Mouse (Mus musculus): Measurements from ENCODE around the gene Myo1h. TPM values are rescaled to one million over a fixed set of nuclear protein-coding genes. Genes with fewer than 3 reads are reported as not detected.

Gene Myo1h
- 4.4 and 4.6 TPM in 2 replicates for polyA plus RNA-seq (2014; fragmentation: Nextera tagmentation; extraction: Ambion mirVana)

GRCm38 (mm10) chr5:114288874-114289273 lies at the start of gene Myo1h:
TSS of gene Myo1h (plus strand) at chr5:114289166.
- ATAC-seq (replicated peaks; ENCODE audit: low FRiP score, low TSS enrichment, low read depth) (no peak), DNase-seq (ENCODE audit: low spot score) (no peak)
- Histone ChIP-seq H3K9me3 (ENCODE audit: control insufficient read depth, low read length) (no peaks in the 10 kb centered on the region), H3K9ac (ENCODE audit: low read length) (no peak within 1 kb of the TSS), H3K4me3 (ENCODE audit: low read depth, low read length) (no peak within 1 kb of the TSS), H3K4me1 (replicated peaks; ENCODE audit: control insufficient read depth, insufficient read depth, low read length) (no peaks in the 10 kb centered on the region), H3K27me3 (replicated peaks; ENCODE audit: control insufficient read depth, insufficient read depth, low read length) (peaks cover 10% of the 10 kb centered on the region; the same call in 1 of the 2 replicates), H3K4me2 (ENCODE audit: low read length) (no peak within 1 kb of the TSS), H3K27ac (ENCODE audit: low read depth) (no peak within 1 kb of the TSS), H3K36me3 (ENCODE audit: control insufficient read depth, insufficient read depth, low read length) (no peaks in the 10 kb centered on the region)
- 35% methylated on average over 13 of the region's 13 CpGs for WGBS

DNA sequence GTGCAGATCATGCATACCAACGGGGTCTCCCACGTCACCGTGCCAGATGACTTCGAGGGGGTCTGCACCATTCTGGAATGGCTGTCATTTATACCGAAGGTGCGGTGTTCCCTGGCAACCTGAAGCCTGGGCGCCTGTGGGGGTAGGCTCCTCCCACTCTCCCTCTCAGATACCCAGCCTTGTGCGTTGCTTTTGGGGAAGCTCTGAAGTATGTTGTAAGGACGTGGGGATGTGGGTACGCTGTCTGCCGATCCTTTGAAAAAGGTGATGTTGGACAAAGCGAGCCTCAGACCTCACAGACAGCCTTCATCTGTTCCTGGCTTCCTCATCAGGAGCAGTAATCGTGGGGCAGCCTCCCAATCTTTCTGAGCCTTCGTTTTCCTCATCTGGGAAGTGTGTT lies 49.2 kb upstream of the Myo1h start:
- 55% methylated on average over 14 of the region's 14 CpGs for WGBS
- no peak overlapping the region for H3K4me2 ChIP-seq (ENCODE audit: low read length)

DNA sequence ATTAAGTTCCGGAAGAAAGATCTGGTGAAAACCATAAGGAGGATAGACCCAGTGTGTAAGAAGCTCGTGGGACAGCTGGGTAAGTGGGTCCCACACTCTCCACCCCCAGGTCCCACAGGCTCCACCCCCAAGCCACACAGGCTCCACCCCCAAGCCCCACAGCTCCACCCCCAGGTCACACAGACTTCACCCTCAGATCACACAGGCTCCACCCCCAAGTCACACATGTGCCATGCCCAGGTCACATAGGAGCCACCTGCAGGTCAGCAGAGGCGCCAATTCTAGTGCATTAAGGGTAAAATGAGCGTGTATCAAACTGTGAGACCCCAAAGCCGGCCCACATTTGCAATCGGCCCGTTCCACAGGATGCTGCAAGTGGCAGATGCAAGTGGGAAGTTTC lies 42.5 kb upstream of the Myo1h start:
- Histone ChIP-seq H3K4me1 (replicated peaks; ENCODE audit: control insufficient read depth, insufficient read depth, low read length) (no peaks in the 10 kb centered on the region), H3K9me3 (ENCODE audit: control insufficient read depth, low read length) (no peaks in the 10 kb centered on the region), H3K27ac (ENCODE audit: low read depth) (no peak overlapping the region), H3K4me3 (ENCODE audit: low read depth, low read length) (no peak overlapping the region), H3K4me2 (ENCODE audit: low read length) (no peak overlapping the region), H3K9ac (ENCODE audit: low read length) (no peak overlapping the region), H3K36me3 (ENCODE audit: control insufficient read depth, insufficient read depth, low read length) (no peaks in the 10 kb centered on the region), H3K27me3 (replicated peaks; ENCODE audit: control insufficient read depth, insufficient read depth, low read length) (no peaks in the 10 kb centered on the region)
- WGBS: 76% methylated on average over 7 of the region's 7 CpGs
- DNase-seq (ENCODE audit: low spot score) (no peak), ATAC-seq (replicated peaks; ENCODE audit: low FRiP score, low TSS enrichment, low read depth) (no peak)

More for the DNA sequence above, 49.2 kb upstream of the Myo1h start:
- H3K9me3 ChIP-seq (ENCODE audit: control insufficient read depth, low read length): no peaks in the 10 kb centered on the region
- no peaks in the 10 kb centered on the region for H3K27me3 ChIP-seq (replicated peaks; ENCODE audit: control insufficient read depth, insufficient read depth, low read length)
- H3K27ac ChIP-seq (ENCODE audit: low read depth): no peak overlapping the region
- ATAC-seq (replicated peaks; ENCODE audit: low FRiP score, low TSS enrichment, low read depth) (no peak), DNase-seq (ENCODE audit: low spot score) (no peak)
- no peaks in the 10 kb centered on the region for H3K4me1 ChIP-seq (replicated peaks; ENCODE audit: control insufficient read depth, insufficient read depth, low read length)
- H3K9ac ChIP-seq (ENCODE audit: low read length): no peak overlapping the region
- H3K36me3 ChIP-seq (ENCODE audit: control insufficient read depth, insufficient read depth, low read length): no peaks in the 10 kb centered on the region
- H3K4me3 ChIP-seq (ENCODE audit: low read depth, low read length): no peak overlapping the region

GRCm38 (mm10) chr5:114248174-114248589 lies 40.8 kb upstream of the Myo1h start:
- no peak overlapping the region for H3K27ac ChIP-seq (ENCODE audit: low read depth)

GRCm38 (mm10) chr5:114259495-114259894 lies 29.5 kb upstream of the Myo1h start:
- H3K4me3 ChIP-seq (ENCODE audit: low read depth, low read length): no peak overlapping the region
- H3K4me1 ChIP-seq (replicated peaks; ENCODE audit: control insufficient read depth, insufficient read depth, low read length): no peaks in the 10 kb centered on the region
- H3K27me3 ChIP-seq (replicated peaks; ENCODE audit: control insufficient read depth, insufficient read depth, low read length): no peaks in the 10 kb centered on the region
- no peak overlapping the region for H3K9ac ChIP-seq (ENCODE audit: low read length)
- H3K4me2 ChIP-seq (ENCODE audit: low read length): no peak overlapping the region
- 58% methylated on average over 10 of the region's 10 CpGs for WGBS
- no peak overlapping the region for H3K27ac ChIP-seq (ENCODE audit: low read depth)
- H3K36me3 ChIP-seq (ENCODE audit: control insufficient read depth, insufficient read depth, low read length): no peaks in the 10 kb centered on the region
- DNase-seq (ENCODE audit: low spot score) (no peak), ATAC-seq (replicated peaks; ENCODE audit: low FRiP score, low TSS enrichment, low read depth) (no peak)
- H3K9me3 ChIP-seq (ENCODE audit: control insufficient read depth, low read length): 0 out of 2 replicates have a peak, but pooled peaks cover 3% of the 10 kb centered on the region

More at GRCm38 (mm10) chr5:114248174-114248589, 40.8 kb upstream of the Myo1h start:
- peak; percentile 89 for DNase-seq (ENCODE audit: low spot score)
- H3K4me1 ChIP-seq (replicated peaks; ENCODE audit: control insufficient read depth, insufficient read depth, low read length): no peaks in the 10 kb centered on the region
- H3K9ac ChIP-seq (ENCODE audit: low read length): no peak overlapping the region
- H3K4me3 ChIP-seq (ENCODE audit: low read depth, low read length): no peak overlapping the region
- H3K4me2 ChIP-seq (ENCODE audit: low read length): peak overlapping the region; percentile 28; the same call in 1 of the 2 replicates
- 0 out of 2 replicates have a peak, but pooled peaks have one; percentile 67 for ATAC-seq (replicated peaks; ENCODE audit: low FRiP score, low TSS enrichment, low read depth)
- H3K9me3 ChIP-seq (ENCODE audit: control insufficient read depth, low read length): no peaks in the 10 kb centered on the region
- H3K27me3 ChIP-seq (replicated peaks; ENCODE audit: control insufficient read depth, insufficient read depth, low read length): no peaks in the 10 kb centered on the region
- H3K36me3 ChIP-seq (ENCODE audit: control insufficient read depth, insufficient read depth, low read length): no peaks in the 10 kb centered on the region
- WGBS: 13% methylated on average over 14 of the region's 14 CpGs

DNA sequence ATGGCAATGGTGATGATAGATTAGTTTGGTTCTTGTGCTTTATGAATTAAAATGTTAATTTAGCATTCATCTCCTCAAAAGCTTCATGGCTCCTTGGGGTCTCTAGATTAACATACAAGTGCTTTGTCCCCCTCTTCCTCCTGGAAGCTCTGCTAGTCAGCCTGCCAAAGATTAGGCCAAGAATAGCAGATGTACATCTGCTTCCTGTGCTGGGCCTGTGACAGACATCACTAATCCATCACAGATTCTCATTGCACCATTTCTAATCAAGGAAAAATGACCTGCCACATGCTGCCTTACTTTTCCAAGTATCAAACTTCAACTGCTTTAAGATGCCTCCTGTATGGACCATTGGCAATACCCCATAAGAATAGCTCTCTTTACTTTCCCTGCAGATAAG lies 27.5 kb upstream of the Myo1h start:
- Histone ChIP-seq H3K36me3 (ENCODE audit: control insufficient read depth, insufficient read depth, low read length) (no peaks in the 10 kb centered on the region), H3K4me3 (ENCODE audit: low read depth, low read length) (no peak overlapping the region), H3K4me2 (ENCODE audit: low read length) (no peak overlapping the region), H3K27me3 (replicated peaks; ENCODE audit: control insufficient read depth, insufficient read depth, low read length) (no peaks in the 10 kb centered on the region), H3K9me3 (ENCODE audit: control insufficient read depth, low read length) (0 out of 2 replicates have a peak, but pooled peaks cover 3% of the 10 kb centered on the region), H3K27ac (ENCODE audit: low read depth) (no peak overlapping the region), H3K9ac (ENCODE audit: low read length) (no peak overlapping the region), H3K4me1 (replicated peaks; ENCODE audit: control insufficient read depth, insufficient read depth, low read length) (no peaks in the 10 kb centered on the region)
- ATAC-seq (replicated peaks; ENCODE audit: low FRiP score, low TSS enrichment, low read depth): no peak
- no peak for DNase-seq (ENCODE audit: low spot score)

GRCm38 (mm10) chr5:114264030-114264459 lies 24.9 kb upstream of the Myo1h start:
- no peaks in the 10 kb centered on the region for H3K36me3 ChIP-seq (ENCODE audit: control insufficient read depth, insufficient read depth, low read length)
- H3K4me3 ChIP-seq (ENCODE audit: low read depth, low read length): no peak overlapping the region
- ATAC-seq (replicated peaks; ENCODE audit: low FRiP score, low TSS enrichment, low read depth): no peak
- no peaks in the 10 kb centered on the region for H3K27me3 ChIP-seq (replicated peaks; ENCODE audit: control insufficient read depth, insufficient read depth, low read length)
- WGBS: 68% methylated on average over 8 of the region's 8 CpGs
- H3K27ac ChIP-seq (ENCODE audit: low read depth): no peak overlapping the region
- DNase-seq (ENCODE audit: low spot score): no peak
- 0 out of 2 replicates have a peak, but pooled peaks cover 3% of the 10 kb centered on the region for H3K9me3 ChIP-seq (ENCODE audit: control insufficient read depth, low read length)
- no peak overlapping the region for H3K9ac ChIP-seq (ENCODE audit: low read length)
- 0 out of 2 replicates have a peak, but pooled peaks cover 3% of the 10 kb centered on the region for H3K4me1 ChIP-seq (replicated peaks; ENCODE audit: control insufficient read depth, insufficient read depth, low read length)
- H3K4me2 ChIP-seq (ENCODE audit: low read length): no peak overlapping the region

- H3K27me3 ChIP-seq (replicated peaks; ENCODE audit: control insufficient read depth, insufficient read depth, low read length): no peaks in the 10 kb centered on the region
- WGBS: 90% methylated on average over 8 of the region's 8 CpGs
- no peak overlapping the region for H3K27ac ChIP-seq (ENCODE audit: low read depth)
- 0 out of 2 replicates have a peak, but pooled peaks cover 3% of the 10 kb centered on the region for H3K4me1 ChIP-seq (replicated peaks; ENCODE audit: control insufficient read depth, insufficient read depth, low read length)
- H3K36me3 ChIP-seq (ENCODE audit: control insufficient read depth, insufficient read depth, low read length): no peaks in the 10 kb centered on the region
- no peak for DNase-seq (ENCODE audit: low spot score)
- 0 out of 2 replicates have a peak, but pooled peaks cover 3% of the 10 kb centered on the region for H3K9me3 ChIP-seq (ENCODE audit: control insufficient read depth, low read length)
- no peak overlapping the region for H3K9ac ChIP-seq (ENCODE audit: low read length)
- no peak overlapping the region for H3K4me3 ChIP-seq (ENCODE audit: low read depth, low read length)
- no peak overlapping the region for H3K4me2 ChIP-seq (ENCODE audit: low read length)
- no peak for ATAC-seq (replicated peaks; ENCODE audit: low FRiP score, low TSS enrichment, low read depth)
Measured at GRCm38 (mm10) chr5:114264791-114265190, 24.2 kb upstream of the Myo1h start.

- Histone ChIP-seq H3K27ac (ENCODE audit: low read depth) (no peak overlapping the region), H3K36me3 (ENCODE audit: control insufficient read depth, insufficient read depth, low read length) (no peaks in the 10 kb centered on the region), H3K4me1 (replicated peaks; ENCODE audit: control insufficient read depth, insufficient read depth, low read length) (peaks cover 6% of the 10 kb centered on the region), H3K9ac (ENCODE audit: low read length) (no peak overlapping the region), H3K4me3 (ENCODE audit: low read depth, low read length) (no peak overlapping the region), H3K4me2 (ENCODE audit: low read length) (no peak overlapping the region), H3K27me3 (replicated peaks; ENCODE audit: control insufficient read depth, insufficient read depth, low read length) (peaks cover 33% of the 10 kb centered on the region), H3K9me3 (ENCODE audit: control insufficient read depth, low read length) (no peaks in the 10 kb centered on the region)
- no peak for ATAC-seq (replicated peaks; ENCODE audit: low FRiP score, low TSS enrichment, low read depth)
- no peak for DNase-seq (ENCODE audit: low spot score)
- 33% methylated on average over 7 of the region's 7 CpGs for WGBS
Measured at GRCm38 (mm10) chr5:114268646-114269045, 20.3 kb upstream of the Myo1h start.
